Comparison of ENCODE assay signal across 10 mouse cellular contexts in genomic region chr4:43527880-43528279, GRCm38 (mm10). TPM values are rescaled to one million over a fixed set of nuclear protein-coding genes. Genes with fewer than 3 reads are reported as not detected.
DNase-seq lines count a peak whose midpoint lies in the region; ATAC-seq and TF ChIP-seq lines count a peak whose summit lies in the region.
"Had no signal": no experiment of that assay in that cellular context is flagged by ENCODE, and none has a peak within 500 bp of the region (broad histone marks: within the 10 kb centered on the region; RNA-seq: fewer than 3 reads in every experiment).

No protein-coding gene starts in this region.

- 73% methylated on average over 5 of the region's 5 CpGs for WGBS in kidney, adult 2 months

- no peak for DNase-seq in kidney, adult 2 months
- no peak for DNase-seq in kidney, adult 8-10 months
- DNase-seq in 3T3-L1 (ENCODE audit: low read depth, low spot score), result peak; percentile 32
- peak; percentile 48 for DNase-seq in CD4-positive helper T cell, adult 2 months (ENCODE audit: low read depth, low spot score)
- DNase-seq in embryo, embryonic 9.5 days (ENCODE audit: extremely low spot score), result no peak
- no peak for DNase-seq in layer of hippocampus, postnatal 25 days (ENCODE audit: extremely low spot score in 1 of 2, low spot score in 1 of 2)
- DNase-seq: gastrocnemius, postnatal 25 days had no signal

- no peak for TF ChIP-seq POLR2A in kidney, adult 2 months (IDR thresholded peaks at IDR 0.05; ENCODE audit: low read depth, low read length)
- TF ChIP-seq POLR2A in cortical plate, adult 2 months (IDR thresholded peaks at IDR 0.05; ENCODE audit: extremely low read depth, insufficient read depth, low read length), result no peak

- no peak overlapping the region for H3K27ac ChIP-seq in kidney, adult 2 months (ENCODE audit: insufficient read depth, low read depth, low read length)
- H3K27ac ChIP-seq in cortical plate, adult 2 months (ENCODE audit: insufficient read depth, low read length), result no peak overlapping the region
- H3K27ac ChIP-seq: hindbrain, embryonic 14.5 days had no signal

- no peak overlapping the region for H3K4me3 ChIP-seq in kidney, adult 2 months (ENCODE audit: insufficient read depth, low read depth, low read length)
- H3K4me3 ChIP-seq in cortical plate, adult 2 months (ENCODE audit: insufficient read depth, low read length), result no peak overlapping the region

- no peaks in the 10 kb centered on the region for H3K27me3 ChIP-seq in kidney, adult 2 months (replicated peaks; ENCODE audit: control insufficient read depth, insufficient read depth, low read length)

- TF ChIP-seq CTCF in kidney, adult 2 months (conservative IDR thresholded peaks at IDR 0.05; ENCODE audit: insufficient read depth, insufficient read length, low read depth, low read length), result peak; percentile 35
- TF ChIP-seq CTCF in cortical plate, adult 2 months (IDR thresholded peaks at IDR 0.05; ENCODE audit: extremely low read depth, insufficient read depth, low read length), result 0 out of 2 replicates have a peak, but pooled peaks have one; percentile 15

- peaks cover 3% of the 10 kb centered on the region; the same call in 1 of the 2 replicates for H3K4me1 ChIP-seq in kidney, adult 2 months (ENCODE audit: control insufficient read depth, insufficient read depth, low read length)
- no peaks in the 10 kb centered on the region for H3K4me1 ChIP-seq in cortical plate, adult 2 months (ENCODE audit: control insufficient read depth, insufficient read depth, low read length)

- H3K36me3 ChIP-seq in kidney, adult 2 months (ENCODE audit: control insufficient read depth, insufficient read depth, low read length), result no peaks in the 10 kb centered on the region

- ATAC-seq in megakaryocyte-erythroid progenitor cell, adult 5-6 weeks (replicated peaks; ENCODE audit: low FRiP score, low TSS enrichment, poor library complexity, severe bottlenecking), result no peak

RNA-seq across cellular contexts. Expression of gene Tpm2, which starts 4.3 kb away (rescaled TPM):
- 10.8 and 51.9 TPM in 2 replicates for polyA plus RNA-seq in kidney, adult 2 months (2012; rRNA removed)
- polyA plus RNA-seq in cortical plate, adult 2 months (2012; rRNA removed), result 10.4 and 12.5 TPM in 2 replicates
- not detected in 2 replicates for total RNA-seq in megakaryocyte-erythroid progenitor cell, adult 5-6 weeks (2014; fragmentation: Nextera tagmentation)
- total RNA-seq in megakaryocyte-erythroid progenitor cell, adult 5-6 weeks (2017), result 0.09 TPM in 1 of 2 replicates, not detected in the other
- 1 to 10 TPM; 5.1 to 5.8 TPM for total RNA-seq in layer of hippocampus, postnatal 25 days (2021)

RNA-seq across cellular contexts. Expression of gene Car9, which starts 21.1 kb away (rescaled TPM):
- 4.9 and 5.8 TPM in 2 replicates for polyA plus RNA-seq in kidney, adult 2 months (2012; rRNA removed)
- 0.32 and 0.61 TPM in 2 replicates for polyA plus RNA-seq in cortical plate, adult 2 months (2012; rRNA removed)
- 3.6 and 11.8 TPM in 2 replicates for total RNA-seq in megakaryocyte-erythroid progenitor cell, adult 5-6 weeks (2014; fragmentation: Nextera tagmentation)
- 2.1 and 3.3 TPM in 2 replicates for total RNA-seq in megakaryocyte-erythroid progenitor cell, adult 5-6 weeks (2017)
- under 1 TPM; 0.22 to 0.35 TPM for total RNA-seq in layer of hippocampus, postnatal 25 days (2021)

RNA-seq across cellular contexts. Expression of gene Arhgef39, which starts 28.4 kb away (rescaled TPM):
- polyA plus RNA-seq in kidney, adult 2 months (2012; rRNA removed), result 17.3 and 26.6 TPM in 2 replicates
- polyA plus RNA-seq in cortical plate, adult 2 months (2012; rRNA removed), result 0.55 and 2.7 TPM in 2 replicates
- 44.3 and 50.3 TPM in 2 replicates for total RNA-seq in megakaryocyte-erythroid progenitor cell, adult 5-6 weeks (2014; fragmentation: Nextera tagmentation)
- 27.2 and 32.7 TPM in 2 replicates for total RNA-seq in megakaryocyte-erythroid progenitor cell, adult 5-6 weeks (2017)
- total RNA-seq in layer of hippocampus, postnatal 25 days (2021), result under 1 TPM; 0.27 to 0.70 TPM

RNA-seq across cellular contexts. Expression of gene Creb3, which starts 34.3 kb away (rescaled TPM):
- 58.2 and 74.5 TPM in 2 replicates for polyA plus RNA-seq in kidney, adult 2 months (2012; rRNA removed)
- 61.8 and 65.9 TPM in 2 replicates for polyA plus RNA-seq in cortical plate, adult 2 months (2012; rRNA removed)
- total RNA-seq in megakaryocyte-erythroid progenitor cell, adult 5-6 weeks (2014; fragmentation: Nextera tagmentation), result 9.6 and 12.7 TPM in 2 replicates
- 19.4 and 42.2 TPM in 2 replicates for total RNA-seq in megakaryocyte-erythroid progenitor cell, adult 5-6 weeks (2017)
- total RNA-seq in layer of hippocampus, postnatal 25 days (2021), result 10 to 100 TPM; 58.8 to 71.2 TPM

RNA-seq across cellular contexts. Expression of gene Tln1, which starts 34.6 kb away (rescaled TPM):
- polyA plus RNA-seq in kidney, adult 2 months (2012; rRNA removed), result 92.1 and 106 TPM in 2 replicates
- 44.3 and 46.5 TPM in 2 replicates for polyA plus RNA-seq in cortical plate, adult 2 months (2012; rRNA removed)
- 105 and 175 TPM in 2 replicates for total RNA-seq in megakaryocyte-erythroid progenitor cell, adult 5-6 weeks (2014; fragmentation: Nextera tagmentation)
- total RNA-seq in megakaryocyte-erythroid progenitor cell, adult 5-6 weeks (2017), result 211 and 304 TPM in 2 replicates
- 10 to 100 TPM; 40.9 to 47.3 TPM for total RNA-seq in layer of hippocampus, postnatal 25 days (2021)

Comparison
In these comparisons a context has a peak if more than half of its experiments do, and no peak if none do; other contexts are left out.
1. DNase-seq: peak in 3T3-L1 (single experiment) and CD4-positive helper T cell, adult 2 months (single experiment); none in kidney, adult 2 months (single experiment), kidney, adult 8-10 months (0 of 2), embryo, embryonic 9.5 days (single experiment) and layer of hippocampus, postnatal 25 days (0 of 2).
2. RNA of gene Tpm2, which starts 4.3 kb away (total RNA-seq): 5.1 to 5.8 TPM in layer of hippocampus, postnatal 25 days; 0.09 TPM in megakaryocyte-erythroid progenitor cell, adult 5-6 weeks; every median in the first group is over 4 times any median in the second.
3. RNA of gene Arhgef39, which starts 28.4 kb away (total RNA-seq): 27.2 to 50.3 TPM in megakaryocyte-erythroid progenitor cell, adult 5-6 weeks; 0.27 to 0.70 TPM in layer of hippocampus, postnatal 25 days; every median in the first group is over 10 times any median in the second.